Mouse (Mus musculus): ENCODE results near the gene Ahdc1.
"Not testable (repeated sequence)": the region's sequence is repeated elsewhere in the genome, so short reads cannot be mapped to it uniquely, and the experiment has no call there.

Ahdc1 gene

DNA sequence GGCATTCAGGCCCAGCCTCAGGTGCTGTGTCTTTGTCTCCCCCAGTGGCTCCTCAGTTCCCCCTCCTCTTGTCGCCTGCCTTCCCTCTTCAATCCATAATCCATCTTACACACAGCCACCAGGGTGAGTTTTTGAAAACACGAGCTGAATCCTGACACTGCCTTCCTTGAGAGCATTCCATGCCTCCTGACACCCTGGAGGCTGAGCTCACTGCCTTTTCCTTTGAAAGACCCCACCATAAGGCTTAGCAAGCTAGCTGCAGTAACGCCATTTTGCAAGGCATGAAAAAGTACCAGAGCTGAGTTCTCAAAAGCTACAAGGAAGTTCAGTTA, 84.6 kb downstream of the Ahdc1 start:
- not testable (repeated sequence) for DNase-seq (ENCODE audit: low read depth, low spot score)

DNA sequence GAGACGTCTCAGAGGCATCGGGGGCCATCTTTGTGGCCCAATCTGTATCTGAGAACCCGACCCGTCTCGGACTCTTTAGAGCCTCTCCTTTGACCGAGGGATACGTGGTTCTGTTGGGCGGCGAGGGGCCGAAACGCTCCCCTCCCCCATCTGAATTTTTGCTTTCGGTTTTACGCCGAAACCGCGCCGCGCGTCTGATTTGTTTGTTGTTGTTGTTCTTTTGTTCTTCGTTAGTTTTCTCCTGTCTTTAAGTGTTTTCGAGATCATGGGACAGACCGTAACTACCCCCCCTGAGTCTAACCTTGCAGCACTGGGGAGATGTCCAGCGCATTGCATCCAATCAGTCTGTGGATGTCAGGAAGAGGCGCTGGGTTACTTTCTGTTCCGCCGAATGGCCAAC, 85.6 kb downstream of the Ahdc1 start:
- not testable (repeated sequence) for DNase-seq (ENCODE audit: low read depth, low spot score)

DNA sequence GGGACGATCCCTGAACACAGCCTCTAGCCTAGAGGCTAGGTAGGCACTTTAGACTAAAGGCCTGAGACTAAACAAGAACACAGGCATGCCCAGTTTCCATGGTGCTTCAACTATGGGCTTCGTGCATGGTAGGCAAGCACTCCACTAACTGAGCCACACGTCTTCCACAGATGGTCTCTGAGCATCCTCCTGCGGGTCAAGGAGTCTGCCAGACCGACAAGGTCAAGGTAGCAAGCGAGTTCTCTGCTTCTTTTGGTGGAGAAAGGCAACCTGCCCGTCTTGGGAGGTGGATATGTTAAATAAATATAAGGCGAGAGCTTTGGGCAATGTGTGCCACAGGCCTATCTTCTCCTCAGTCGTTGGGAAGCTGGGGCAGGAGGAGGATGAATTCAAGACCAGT, 90.7 kb downstream of the Ahdc1 start:
- DNase-seq (ENCODE audit: low read depth, low spot score), result no peak

DNA sequence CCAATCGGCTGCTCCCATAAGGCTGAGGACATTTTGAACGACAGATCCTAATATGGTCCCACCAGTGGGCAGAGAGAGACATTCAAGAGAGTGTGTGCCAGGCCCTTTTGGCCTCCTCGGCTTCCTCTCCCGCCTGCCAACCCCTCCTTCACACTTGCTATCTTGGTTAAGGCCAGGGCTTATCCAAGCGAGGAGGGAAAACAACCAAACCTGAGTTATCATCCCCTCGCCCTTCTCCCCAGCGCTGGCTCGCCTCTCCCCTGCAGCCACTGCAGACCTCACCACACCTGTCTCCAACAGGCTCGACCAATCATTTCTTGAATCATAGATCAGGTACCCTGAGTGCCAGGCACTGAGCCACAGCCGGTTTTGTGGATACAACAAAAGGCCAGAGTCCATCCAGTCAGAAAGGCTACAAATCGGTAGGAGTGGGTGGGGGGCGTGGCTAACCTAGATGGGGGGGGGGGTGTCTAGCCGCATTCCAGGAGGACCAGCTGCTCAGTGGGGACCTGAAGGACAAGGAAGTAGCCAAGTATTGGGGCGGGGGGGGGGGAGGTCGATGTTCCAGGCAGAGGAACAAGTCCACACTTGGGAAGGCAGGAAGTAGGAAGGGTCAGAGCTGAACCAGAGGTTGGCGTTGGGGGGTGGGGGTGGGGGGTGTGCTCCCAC, 92.6 kb downstream of the Ahdc1 start:
- DNase-seq (ENCODE audit: low read depth, low spot score), result no peak

DNA sequence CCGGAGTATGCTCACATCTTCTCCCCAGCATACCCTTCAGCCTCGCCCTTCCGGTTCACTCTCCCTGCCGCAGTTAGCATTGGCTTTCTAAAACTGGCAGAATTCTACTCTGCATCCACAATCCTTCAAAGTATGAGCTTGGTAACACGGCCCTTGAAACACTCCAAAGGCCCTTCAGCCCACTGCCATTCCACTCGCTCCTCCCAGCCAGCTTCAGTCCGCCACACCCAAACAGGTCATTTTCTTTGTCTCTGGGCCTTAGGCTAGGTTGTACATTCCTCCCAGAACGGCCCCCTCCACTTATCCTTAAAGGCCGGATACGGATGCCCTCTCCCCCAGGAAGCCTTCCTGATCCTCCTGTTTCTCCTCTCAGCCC, 93.1 kb downstream of the Ahdc1 start:
- no peak for DNase-seq (ENCODE audit: low read depth, low spot score)

DNA sequence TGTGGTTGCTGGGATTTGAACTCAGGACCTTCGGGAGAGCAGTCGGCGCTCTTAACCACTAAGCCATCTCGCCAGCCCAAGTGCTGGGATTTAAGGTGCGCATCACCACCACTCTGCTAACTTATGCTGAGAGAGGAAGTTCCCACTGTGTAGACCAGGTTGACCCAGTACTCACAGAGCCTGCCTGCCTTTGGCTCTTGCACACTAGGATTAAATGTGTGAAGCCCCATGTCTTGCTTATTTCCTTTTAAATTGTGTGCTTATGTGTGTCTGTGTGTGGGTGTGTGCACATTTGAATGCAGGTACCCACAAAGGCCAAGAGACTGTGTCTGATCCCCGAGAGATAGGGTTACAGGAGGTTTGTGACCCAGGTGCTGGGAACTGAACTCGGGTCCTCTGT, 95.6 kb downstream of the Ahdc1 start:
- DNase-seq (ENCODE audit: low read depth, low spot score), result no peak

DNA sequence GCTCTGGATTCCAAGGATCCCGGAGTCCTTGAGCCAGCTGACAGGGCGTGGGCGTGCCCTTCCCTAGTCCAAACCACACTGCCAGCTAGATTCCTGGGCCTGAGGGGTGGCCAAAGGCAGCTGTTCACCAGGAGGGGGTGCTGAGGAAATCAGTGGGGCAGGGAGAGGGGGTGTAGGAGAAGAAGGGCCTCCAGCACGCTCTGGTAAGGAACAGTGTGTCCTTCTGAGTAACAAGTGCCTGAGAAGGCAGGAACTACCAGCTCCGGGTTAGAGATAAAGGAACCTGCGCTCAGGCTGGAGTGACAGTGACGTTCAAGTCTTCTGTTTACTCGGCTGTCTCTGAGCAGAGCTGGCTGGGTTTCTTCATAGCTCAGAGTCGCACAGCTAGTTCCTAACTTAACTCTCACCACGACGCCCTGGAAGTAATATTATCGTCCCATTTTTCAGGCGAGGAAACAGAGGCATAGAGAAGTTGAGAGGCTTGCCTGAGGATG, 96.8 kb downstream of the Ahdc1 start:
- DNase-seq (ENCODE audit: low read depth, low spot score), result no peak

DNA sequence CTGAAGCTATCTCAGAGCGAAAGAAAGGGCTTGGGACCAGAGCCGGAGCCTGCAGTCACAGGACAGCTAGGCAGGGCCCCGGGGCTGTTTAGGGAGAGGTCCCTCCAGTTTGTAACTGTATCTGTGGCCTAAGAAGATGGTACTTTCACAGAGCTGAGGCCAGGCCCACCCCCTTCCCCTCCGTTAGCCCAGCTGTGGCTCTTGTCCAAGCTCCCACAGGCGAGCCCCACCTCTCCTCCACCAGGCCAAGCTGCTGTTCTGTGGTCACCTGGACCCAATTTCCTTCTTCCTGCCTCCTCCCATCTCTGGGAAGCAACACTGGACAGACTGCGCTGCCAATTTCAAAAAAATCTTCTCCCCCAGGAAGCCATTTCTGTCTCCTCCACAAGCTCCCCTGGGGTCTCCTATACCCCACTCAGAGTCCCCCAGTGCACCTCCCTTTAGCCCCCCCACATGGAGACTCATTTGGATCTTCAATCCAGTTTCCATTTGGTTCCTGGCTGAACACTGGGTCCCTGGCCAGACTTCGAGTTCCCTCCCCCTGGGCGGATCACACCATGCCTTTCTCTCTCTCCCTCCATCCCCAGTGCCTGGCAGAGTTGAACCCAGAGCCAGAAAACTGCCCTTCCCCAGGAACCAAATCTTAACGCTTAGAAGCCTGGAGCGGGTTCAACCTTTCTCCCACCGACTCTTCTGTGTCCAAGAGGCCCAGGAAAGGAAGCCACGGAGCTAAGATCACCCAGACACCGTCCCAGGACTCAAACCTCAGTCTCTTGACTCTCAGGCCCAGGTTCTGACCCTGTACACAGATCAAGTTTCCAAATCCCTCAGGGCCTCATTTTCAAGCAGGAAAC, 97.6 kb downstream of the Ahdc1 start:
- DNase-seq (ENCODE audit: low read depth, low spot score), result no peak

DNA sequence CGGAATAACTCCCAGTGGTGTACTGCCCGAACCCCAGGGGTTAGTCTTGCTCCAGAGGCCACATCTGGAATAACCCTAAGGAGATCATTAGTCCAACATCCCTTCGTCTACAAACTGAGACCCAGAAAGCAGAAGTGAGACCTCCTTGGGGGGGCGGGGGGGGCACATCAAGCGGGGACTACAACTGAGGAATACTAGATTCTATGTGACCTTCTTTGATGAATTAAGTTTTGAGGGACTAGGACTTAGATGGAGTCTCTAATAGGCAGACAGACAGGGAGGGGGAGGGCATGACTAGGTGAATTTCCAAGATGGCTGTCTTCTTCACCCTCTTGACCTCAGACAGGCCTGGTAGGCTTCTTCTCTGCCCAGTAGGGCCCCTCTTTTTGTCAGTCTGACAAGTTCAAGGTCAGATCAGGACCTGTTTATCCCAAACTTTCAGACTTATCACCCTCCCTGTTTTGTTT, 98.3 kb downstream of the Ahdc1 start:
- DNase-seq (ENCODE audit: low read depth, low spot score), result no peak

GRCm38 (mm10) chr4:133112175-133112838, 101.2 kb downstream of the Ahdc1 start:
- DNase-seq (ENCODE audit: low read depth, low spot score), result no peak

GRCm38 (mm10) chr4:133113351-133113882, 102.4 kb downstream of the Ahdc1 start:
- no peak for DNase-seq (ENCODE audit: low read depth, low spot score)

- DNase-seq (ENCODE audit: low read depth, low spot score), result no peak
Measured at GRCm38 (mm10) chr4:133114762-133115161, 103.7 kb downstream of the Ahdc1 start.

DNA sequence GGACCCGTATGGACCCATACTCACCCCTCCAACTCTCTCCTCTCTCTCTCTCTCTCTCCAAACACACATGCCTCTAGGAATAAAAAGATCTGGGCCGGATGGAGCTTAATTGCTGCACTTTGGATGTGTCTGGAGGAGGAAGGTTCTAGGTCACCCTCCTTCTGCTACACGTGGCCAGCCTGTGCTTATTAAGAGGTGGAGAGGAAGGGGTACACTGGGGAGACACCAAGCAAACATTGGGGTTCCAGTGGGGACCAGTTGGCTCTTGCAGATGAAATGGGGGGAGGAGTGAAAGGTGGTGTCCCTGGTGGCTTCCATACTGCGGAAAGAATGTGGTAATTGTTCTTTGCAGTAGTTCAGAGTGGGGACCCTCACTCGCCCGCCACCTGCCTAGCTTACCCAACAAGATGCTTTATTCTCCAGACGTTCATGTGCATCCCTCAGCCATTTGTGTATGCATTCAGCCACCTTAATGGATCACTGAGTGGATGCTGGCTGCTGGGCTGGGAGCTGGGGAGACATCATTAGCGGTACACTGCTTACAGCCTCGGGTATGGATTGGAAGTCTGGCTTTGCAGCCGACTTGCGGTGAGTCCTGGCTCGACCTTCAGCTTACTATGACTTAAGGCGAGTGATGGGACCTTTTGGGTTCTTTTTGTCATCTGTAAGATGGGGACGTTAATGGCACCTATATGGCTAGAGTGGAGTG, 104.8 kb downstream of the Ahdc1 start:
- DNase-seq (ENCODE audit: low read depth, low spot score), result no peak

DNA sequence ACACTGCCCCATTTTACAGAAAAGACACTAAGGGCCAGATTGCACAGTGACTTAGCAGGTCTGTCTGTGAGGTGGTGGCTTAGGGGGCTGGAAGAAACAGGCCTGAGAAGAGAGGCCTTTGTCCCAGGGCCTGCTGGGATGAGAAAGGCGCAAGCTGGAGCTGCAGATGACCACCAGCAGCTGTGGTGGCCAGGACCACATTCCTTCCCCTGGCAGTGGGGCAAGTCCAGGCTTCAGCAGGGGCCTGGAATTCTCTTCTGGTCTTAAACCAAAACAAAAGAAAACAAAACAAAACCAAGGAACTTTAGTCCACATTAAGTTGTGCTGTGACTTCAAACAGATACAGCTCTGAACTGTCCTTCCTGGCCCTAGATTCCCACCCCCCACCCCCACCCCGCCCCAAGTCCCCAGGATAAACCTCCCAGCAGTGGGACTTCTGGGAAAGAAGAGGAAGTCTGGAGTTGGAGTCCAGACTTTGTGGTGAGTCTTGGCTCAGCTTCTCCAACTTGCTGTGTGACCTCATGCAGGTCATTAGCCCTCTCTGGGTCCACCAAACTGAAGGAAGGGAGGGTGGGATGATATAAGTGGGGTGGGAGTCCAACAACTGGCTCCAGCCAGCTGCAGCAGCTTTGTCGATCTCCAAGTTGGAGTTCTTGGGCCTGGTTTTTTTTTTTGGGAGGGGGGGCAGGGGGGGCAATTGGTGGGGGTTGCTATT, 105.9 kb downstream of the Ahdc1 start:
- DNase-seq (ENCODE audit: low read depth, low spot score), result no peak

- DNase-seq (ENCODE audit: low read depth, low spot score), result no peak
Measured at GRCm38 (mm10) chr4:133117556-133118411, 106.7 kb downstream of the Ahdc1 start.

DNA sequence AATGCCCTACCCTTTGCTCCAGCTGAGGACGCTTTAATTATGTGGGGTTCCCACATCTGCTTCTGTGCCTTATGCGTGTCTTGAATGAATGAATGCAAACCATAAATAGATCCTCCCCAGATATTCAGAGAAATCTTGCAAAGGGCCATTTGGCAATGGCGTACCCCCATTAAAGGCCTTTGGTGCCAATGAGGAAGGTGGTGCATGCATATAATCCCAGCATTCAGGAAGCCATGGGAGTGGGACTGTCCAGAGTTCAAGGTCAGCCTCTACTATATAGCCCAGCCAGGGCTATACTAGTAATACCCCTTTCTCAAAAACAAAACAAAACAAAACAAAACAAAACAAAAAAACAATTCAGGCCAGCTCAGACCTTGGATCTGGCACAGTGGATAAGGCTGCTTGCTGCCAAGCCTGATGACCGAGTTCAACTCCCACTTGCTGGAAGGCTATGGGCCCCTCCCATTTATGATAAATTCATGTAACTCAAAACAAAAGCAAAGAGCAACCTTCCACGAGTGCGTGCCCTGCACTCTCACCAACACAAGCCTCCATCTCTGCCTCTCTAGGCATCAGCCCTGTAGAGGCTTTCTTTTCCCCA, 107.8 kb downstream of the Ahdc1 start:
- no peak for DNase-seq (ENCODE audit: low read depth, low spot score)

DNA sequence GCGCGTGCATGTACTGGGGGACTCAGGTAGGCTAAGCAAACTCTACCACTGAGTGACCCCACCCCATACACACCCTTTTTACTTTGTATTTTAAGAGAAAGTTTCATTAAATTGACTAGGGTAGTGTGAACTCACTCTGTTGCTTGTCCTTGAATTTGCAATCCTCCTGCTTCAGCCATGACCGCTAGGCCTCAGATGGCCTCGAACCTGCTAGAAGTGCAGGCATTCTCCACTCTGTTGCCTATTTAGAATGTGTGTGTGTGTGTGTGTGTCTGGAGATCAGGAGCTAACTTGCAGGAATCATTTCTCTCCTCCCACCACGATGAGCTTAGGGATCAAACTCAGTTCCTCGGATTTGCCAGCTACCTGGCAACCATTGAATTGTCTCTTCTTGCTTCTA, 108.5 kb downstream of the Ahdc1 start:
- DNase-seq (ENCODE audit: low read depth, low spot score), result no peak

- DNase-seq (ENCODE audit: low read depth, low spot score), result no peak
Measured at GRCm38 (mm10) chr4:133120833-133121321, 109.8 kb downstream of the Ahdc1 start.

GRCm38 (mm10) chr4:133121416-133121815, 110.4 kb downstream of the Ahdc1 start:
- DNase-seq (ENCODE audit: low read depth, low spot score), result no peak

Data from retina, postnatal 7 days (tissue).